Mouse (Mus musculus): Measurements from ENCODE around the gene Mfap4. TPM values are rescaled to one million over a fixed set of nuclear protein-coding genes. Genes with fewer than 3 reads are reported as not detected.

The Mfap4 gene
- total and polyA plus RNA-seq, 3 experiments = not detected

DNA sequence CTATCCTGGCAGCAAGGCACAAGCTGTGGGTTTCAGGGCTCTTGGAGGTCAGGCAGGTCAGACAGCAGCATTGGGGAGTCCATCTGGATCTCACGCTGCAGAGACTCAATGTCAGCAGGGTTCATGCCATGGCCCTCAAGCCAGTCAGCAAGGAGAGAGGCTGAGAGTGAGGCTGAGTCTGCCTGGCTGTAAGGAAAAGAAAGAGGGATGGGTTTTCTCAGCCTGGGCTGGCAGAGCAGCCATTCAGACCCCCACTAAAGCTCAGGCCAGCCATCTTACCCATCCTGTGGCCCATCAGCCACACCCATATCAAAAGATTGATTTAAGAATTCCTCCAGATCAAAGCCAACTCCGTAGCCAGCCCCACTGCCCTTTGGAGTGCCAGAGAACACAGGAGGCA is 3.9 kb downstream of the Mfap4 start:
- H3K79me2 ChIP-seq (replicated peaks; ENCODE audit: control insufficient read depth, extremely low read depth, insufficient read depth, poor library complexity, severe bottlenecking) = 0 out of 2 replicates have a peak, but pooled peaks cover 2% of the 10 kb centered on the region
- peaks cover 43 to 58% of the 10 kb centered on the region in 2 experiments for H3K36me3 ChIP-seq (replicated peaks in 1 of 2; ENCODE audit: control insufficient read depth in 1 of 2, insufficient read depth in 1 of 2, low read length in 1 of 2)

DNA sequence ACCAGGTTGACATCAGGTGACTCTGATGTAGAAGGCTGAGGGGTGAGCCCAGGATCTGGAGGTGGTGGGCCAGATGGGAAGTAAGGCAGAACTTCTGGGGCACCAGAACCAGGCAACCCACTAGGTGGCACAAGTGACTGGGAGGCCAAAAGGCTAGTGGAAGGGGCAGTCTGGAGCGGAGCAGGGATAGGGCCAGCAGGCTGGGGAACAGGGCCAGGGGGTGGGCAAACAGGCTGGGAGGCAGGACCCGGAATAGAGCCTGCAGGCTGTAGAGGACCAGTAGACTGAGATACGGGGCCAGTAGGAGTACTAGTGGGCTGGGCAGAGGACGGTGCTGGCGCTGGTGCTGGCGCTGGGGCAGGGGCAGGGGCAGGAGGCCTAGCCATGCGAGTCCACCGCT is 4.6 kb downstream of the Mfap4 start:
- Histone ChIP-seq H3K27me3 (replicated peaks) (no peaks in the 10 kb centered on the region), H3K9me3 (replicated peaks; ENCODE audit: low read length) (no peaks in the 10 kb centered on the region), H3K79me2 (replicated peaks; ENCODE audit: control insufficient read depth, extremely low read depth, insufficient read depth, poor library complexity, severe bottlenecking) (0 out of 2 replicates have a peak, but pooled peaks cover 2% of the 10 kb centered on the region), H3K36me3 (replicated peaks in 1 of 2; ENCODE audit: control insufficient read depth in 1 of 2, insufficient read depth in 1 of 2, low read length in 1 of 2) (peaks cover 43 to 58% of the 10 kb centered on the region in 2 experiments), H3K4me3 (replicated peaks in 1 of 3; ENCODE audit: low read depth in 2 of 3, low read length in 2 of 3, poor library complexity in 1 of 3) (no peak overlapping the region), H3K4me1 (ENCODE audit: control insufficient read depth in 1 of 2, insufficient read depth in 2 of 2) (peaks cover 11 to 25% of the 10 kb centered on the region in 2 experiments), H3K27ac (ENCODE audit: insufficient read depth, low read depth) (no peak overlapping the region), H3K4me2 (ENCODE audit: insufficient read depth, low read depth, poor library complexity, severe bottlenecking) (no peak overlapping the region), H3K9ac (ENCODE audit: insufficient read depth, low read depth) (no peak overlapping the region)
- no peak for TF ChIP-seq KAT2A (IDR thresholded peaks at IDR 0.05; ENCODE audit: insufficient replicate concordance, low read length)
- TF ChIP-seq ZC3H11A (IDR thresholded peaks at IDR 0.05; ENCODE audit: low read depth, low read length) = no peak
- DNase-seq (ENCODE audit: extremely low read depth) = no peak
- in situ Hi-C loops (cut with MboI; ENCODE audit: low pct_ligation_motif_present, low pct_unique_long_range_greater_than_20kb, low sequenced_read_pairs) (loop anchor here (5.0 kb wide), 1 partner anchor 43 kb away; no protein-coding TSS in a partner anchor), dilution Hi-C loops (cut with MboI; ENCODE audit: extremely low pct_ligation_motif_present, extremely low pct_unique_long_range_greater_than_20kb, low sequenced_read_pairs) (no loop called here)

More for the DNA sequence above, 3.9 kb downstream of the Mfap4 start:
- H3K27ac ChIP-seq (ENCODE audit: insufficient read depth, low read depth) = no peak overlapping the region
- TF ChIP-seq MYC (IDR thresholded peaks at IDR 0.05; ENCODE audit: low read depth, low read length) (no peak), CHD1 (IDR thresholded peaks at IDR 0.05; ENCODE audit: low read depth, low read length) (no peak), SMC3 (IDR thresholded peaks at IDR 0.05; ENCODE audit: low read depth, low read length) (no peak), POLR2A (IDR thresholded peaks at IDR 0.05; ENCODE audit: low read depth, low read length) (no peak), JUN (IDR thresholded peaks at IDR 0.05; ENCODE audit: insufficient read depth, low read depth, low read length) (no peak), CHD2 (IDR thresholded peaks at IDR 0.05; ENCODE audit: low read length) (no peak), MEF2A (IDR thresholded peaks at IDR 0.05; ENCODE audit: borderline replicate concordance, low read depth, low read length) (no peak), UBTF (IDR thresholded peaks at IDR 0.05; ENCODE audit: low read depth, low read length) (no peak), ELF1 (IDR thresholded peaks at IDR 0.05; ENCODE audit: low read depth, low read length) (no peak), GABPA (IDR thresholded peaks at IDR 0.05; ENCODE audit: insufficient replicate concordance, low read depth, low read length) (no peak), ZKSCAN1 (IDR thresholded peaks at IDR 0.05; ENCODE audit: borderline replicate concordance, low read depth, low read length) (no peak), HCFC1 (IDR thresholded peaks at IDR 0.05; ENCODE audit: low read depth, low read length) (no peak), ZMIZ1 (IDR thresholded peaks at IDR 0.05; ENCODE audit: low read depth, low read length) (no peak), POLR2AphosphoS2 (IDR thresholded peaks at IDR 0.05; ENCODE audit: low read depth, low read length) (no peak), ETS1 (conservative IDR thresholded peaks at IDR 0.05; ENCODE audit: low read depth, low read length) (no peak), TCF12 (IDR thresholded peaks at IDR 0.05; ENCODE audit: low read depth, low read length) (no peak), SIN3A (IDR thresholded peaks at IDR 0.05; ENCODE audit: low read length) (no peak)
- H3K4me2 ChIP-seq (ENCODE audit: insufficient read depth, low read depth, poor library complexity, severe bottlenecking) = no peak overlapping the region
- DNase-seq (ENCODE audit: extremely low read depth) = no peak
- no peaks in the 10 kb centered on the region for H3K9me3 ChIP-seq (replicated peaks; ENCODE audit: low read length)
- H3K9ac ChIP-seq (ENCODE audit: insufficient read depth, low read depth) = no peak overlapping the region
- in situ Hi-C loops (cut with MboI; ENCODE audit: low pct_ligation_motif_present, low pct_unique_long_range_greater_than_20kb, low sequenced_read_pairs) = no loop called here
- no peak overlapping the region for H3K4me3 ChIP-seq (replicated peaks in 1 of 3; ENCODE audit: low read depth in 2 of 3, low read length in 2 of 3, poor library complexity in 1 of 3)
- H3K27me3 ChIP-seq (replicated peaks) = no peaks in the 10 kb centered on the region
- dilution Hi-C loops (cut with MboI; ENCODE audit: extremely low pct_ligation_motif_present, extremely low pct_unique_long_range_greater_than_20kb, low sequenced_read_pairs) = no loop called here
- peaks cover 11 to 23% of the 10 kb centered on the region in 2 experiments for H3K4me1 ChIP-seq (ENCODE audit: control insufficient read depth in 1 of 2, insufficient read depth in 2 of 2)
